Mouse (Mus musculus): ENCODE data around the gene Zbtb18. TPM values are rescaled to one million over a fixed set of nuclear protein-coding genes. Genes with fewer than 3 reads are reported as not detected.
"Not testable (repeated sequence)": the region's sequence is repeated elsewhere in the genome, so short reads cannot be mapped to it uniquely, and the experiment has no call there.

Gene Zbtb18
- polyA plus RNA-seq, 1 experiment from 2014 or later, result 2.1 TPM

DNA sequence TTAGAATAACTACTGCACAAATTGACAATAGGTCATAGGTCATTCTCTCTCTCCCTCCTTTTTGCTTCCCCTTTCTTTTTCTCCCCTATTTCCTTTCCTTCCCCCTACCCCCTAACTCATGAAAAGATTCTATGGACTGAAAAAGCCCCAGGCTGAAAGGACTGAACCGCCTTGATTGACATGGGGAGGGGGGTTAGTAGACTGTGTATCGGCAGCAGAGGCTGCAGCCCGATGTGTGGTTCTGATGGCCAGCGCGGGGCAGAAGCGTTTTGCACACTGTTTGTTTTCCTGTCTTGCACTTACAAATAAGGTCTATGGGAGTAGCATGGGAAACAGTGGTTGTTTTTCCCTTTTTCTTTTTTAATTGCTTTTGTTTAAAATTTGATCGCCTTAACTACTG lies 7.7 kb downstream of the Zbtb18 start:
- not testable (repeated sequence) for H3K27ac ChIP-seq (replicated peaks); H3K27me3 ChIP-seq (replicated peaks; ENCODE audit: low read depth, poor library complexity, severe bottlenecking); H3K9me3 ChIP-seq; DNase-seq (ENCODE audit: low spot score)
- H3K36me3 ChIP-seq (replicated peaks), result peaks cover 20% of the 10 kb centered on the region
- peaks cover 80% of the 10 kb centered on the region for H3K4me1 ChIP-seq
- 0 out of 2 replicates have a peak overlapping the region, but pooled peaks have one; percentile 35 for H3K4me3 ChIP-seq
- WGBS, result 14% methylated on average over 7 of the region's 7 CpGs

DNA sequence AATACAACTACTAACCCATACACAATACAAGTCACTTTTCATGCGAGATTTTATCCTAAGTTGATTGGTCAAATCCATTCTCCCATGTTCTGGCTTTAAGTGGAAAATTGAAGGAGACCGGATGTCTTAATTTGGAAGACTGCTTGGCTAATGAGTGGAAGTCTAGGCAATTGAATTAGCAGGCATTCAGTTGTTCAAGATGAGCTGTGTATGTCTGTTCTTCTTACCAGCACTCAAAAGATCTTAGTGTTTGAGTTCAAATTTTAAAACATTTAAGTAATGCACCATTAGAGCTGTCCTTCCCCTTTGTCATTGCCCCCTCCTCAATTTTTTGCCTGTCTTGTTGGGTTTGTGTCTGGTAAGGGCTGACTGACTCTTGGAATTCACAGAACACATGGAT lies 8.9 kb downstream of the Zbtb18 start:
- Histone ChIP-seq H3K9me3 (no peaks in the 10 kb centered on the region), H3K4me3 (no peak overlapping the region), H3K4me1 (peaks cover 69% of the 10 kb centered on the region), H3K27ac (replicated peaks) (no peak overlapping the region), H3K36me3 (replicated peaks) (peaks cover 20% of the 10 kb centered on the region), H3K27me3 (replicated peaks; ENCODE audit: low read depth, poor library complexity, severe bottlenecking) (no peaks in the 10 kb centered on the region)
- DNase-seq (ENCODE audit: low spot score), result no peak
- WGBS, result 44% methylated on average over 2 of the region's 2 CpGs

DNA sequence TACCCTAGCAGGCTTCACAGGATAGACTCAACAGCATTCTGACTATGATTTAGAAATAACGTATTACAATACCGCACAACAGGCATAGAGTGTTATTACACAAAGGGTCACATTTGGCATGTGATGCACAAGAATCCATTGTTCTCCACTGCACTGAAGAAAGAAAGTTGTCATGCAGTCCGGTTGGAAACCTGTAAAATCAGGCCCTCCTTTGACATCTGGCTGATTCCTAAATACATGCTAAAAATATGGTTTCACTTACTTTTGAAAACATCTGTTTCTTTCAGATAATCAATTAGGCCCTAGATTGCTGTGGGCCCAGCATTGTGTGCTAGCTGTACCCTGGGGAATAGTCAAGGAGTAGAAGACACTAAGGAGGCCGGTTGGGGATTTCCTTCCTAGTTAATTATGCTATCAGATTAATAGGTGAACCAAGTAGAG lies 9.9 kb downstream of the Zbtb18 start:
- Histone ChIP-seq H3K4me1 (peaks cover 63% of the 10 kb centered on the region), H3K27ac (replicated peaks) (peak overlapping the region; percentile 44; the same call in 1 of the 2 replicates), H3K27me3 (replicated peaks; ENCODE audit: low read depth, poor library complexity, severe bottlenecking) (no peaks in the 10 kb centered on the region), H3K36me3 (replicated peaks) (peaks cover 20% of the 10 kb centered on the region), H3K4me3 (no peak overlapping the region), H3K9me3 (no peaks in the 10 kb centered on the region)
- 31% methylated on average over 4 of the region's 4 CpGs for WGBS
- no peak for DNase-seq (ENCODE audit: low spot score)

DNA sequence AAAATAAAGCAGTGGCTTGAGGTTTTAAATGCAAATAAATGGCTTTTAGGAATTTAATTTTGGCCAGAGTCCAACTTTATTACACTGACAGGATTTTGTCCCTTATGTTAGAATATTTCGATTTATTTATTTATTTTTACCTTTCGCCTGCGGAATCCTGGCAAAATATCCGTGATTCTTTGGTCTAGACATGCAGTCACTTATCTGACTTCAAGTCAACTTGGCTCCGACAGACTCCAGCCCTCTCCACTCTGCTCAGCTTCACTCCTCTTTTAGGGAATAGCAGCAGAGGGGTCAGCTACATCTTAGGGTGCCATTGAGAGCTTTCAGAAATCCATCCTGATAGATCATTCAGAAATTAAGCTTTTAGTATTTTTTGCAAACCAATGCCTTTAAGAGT lies 10.8 kb downstream of the Zbtb18 start:
- Histone ChIP-seq H3K9me3 (no peaks in the 10 kb centered on the region), H3K4me3 (no peak overlapping the region), H3K27ac (replicated peaks) (no peak overlapping the region), H3K36me3 (replicated peaks) (peaks cover 10% of the 10 kb centered on the region), H3K27me3 (replicated peaks; ENCODE audit: low read depth, poor library complexity, severe bottlenecking) (no peaks in the 10 kb centered on the region), H3K4me1 (peaks cover 53% of the 10 kb centered on the region)
- no peak for DNase-seq (ENCODE audit: low spot score)
- WGBS, result 67% methylated on average over 5 of the region's 5 CpGs

DNA sequence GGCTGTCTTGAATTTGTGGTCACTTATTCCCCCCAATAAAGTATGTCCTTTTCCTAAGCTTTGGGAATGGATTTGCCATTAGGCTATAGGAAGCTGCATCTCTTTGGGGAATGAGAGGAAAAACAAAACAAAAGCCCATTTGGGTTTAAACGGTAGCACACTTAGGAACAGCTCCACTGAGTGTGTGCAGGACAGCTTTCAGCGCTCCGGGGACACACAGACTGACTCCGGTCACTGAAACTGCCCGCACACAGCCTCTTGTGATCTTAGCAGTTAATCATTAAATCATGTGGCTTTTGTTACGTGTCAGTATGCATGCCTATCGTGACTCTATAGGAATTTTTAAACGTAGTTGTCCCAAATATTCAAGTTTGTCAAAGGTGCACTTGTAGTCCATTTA lies 11.7 kb downstream of the Zbtb18 start:
- WGBS, result 32% methylated on average over 8 of the region's 8 CpGs

DNA sequence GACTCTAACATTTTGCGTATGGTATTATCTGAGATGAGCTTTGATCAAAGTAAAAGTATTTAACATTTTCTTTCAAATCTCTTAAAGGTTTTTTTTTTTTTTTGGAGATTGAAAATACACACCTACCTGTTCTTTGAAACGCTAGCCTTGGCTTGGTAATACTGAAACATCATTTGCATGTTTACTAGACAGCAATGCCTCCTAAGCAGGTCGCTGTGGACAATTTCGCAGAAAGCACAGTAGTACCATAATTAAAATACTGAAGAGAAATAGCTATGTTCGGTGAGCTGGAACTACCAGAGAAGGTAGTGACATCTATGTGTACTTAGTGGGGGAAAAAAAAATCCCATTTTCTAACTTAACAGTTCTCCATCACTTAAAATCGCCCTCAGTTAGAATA lies 12.3 kb downstream of the Zbtb18 start:
- H3K4me1 ChIP-seq, result peaks cover 50% of the 10 kb centered on the region
- no peak overlapping the region for H3K4me3 ChIP-seq
- no peaks in the 10 kb centered on the region for H3K27me3 ChIP-seq (replicated peaks; ENCODE audit: low read depth, poor library complexity, severe bottlenecking)
- H3K9me3 ChIP-seq, result no peaks in the 10 kb centered on the region
- WGBS, result 89% methylated on average over 6 of the region's 6 CpGs
- H3K36me3 ChIP-seq (replicated peaks), result no peaks in the 10 kb centered on the region
- H3K27ac ChIP-seq (replicated peaks), result no peak overlapping the region
- DNase-seq (ENCODE audit: low spot score), result no peak

More for the DNA sequence above, 11.7 kb downstream of the Zbtb18 start:
- no peak overlapping the region for H3K27ac ChIP-seq (replicated peaks)
- no peak overlapping the region for H3K4me3 ChIP-seq
- no peaks in the 10 kb centered on the region for H3K27me3 ChIP-seq (replicated peaks; ENCODE audit: low read depth, poor library complexity, severe bottlenecking)
- H3K36me3 ChIP-seq (replicated peaks), result peaks cover 4% of the 10 kb centered on the region; the same call in 1 of the 2 replicates
- no peaks in the 10 kb centered on the region for H3K9me3 ChIP-seq
- H3K4me1 ChIP-seq, result peaks cover 51% of the 10 kb centered on the region
- no peak for DNase-seq (ENCODE audit: low spot score)

DNA sequence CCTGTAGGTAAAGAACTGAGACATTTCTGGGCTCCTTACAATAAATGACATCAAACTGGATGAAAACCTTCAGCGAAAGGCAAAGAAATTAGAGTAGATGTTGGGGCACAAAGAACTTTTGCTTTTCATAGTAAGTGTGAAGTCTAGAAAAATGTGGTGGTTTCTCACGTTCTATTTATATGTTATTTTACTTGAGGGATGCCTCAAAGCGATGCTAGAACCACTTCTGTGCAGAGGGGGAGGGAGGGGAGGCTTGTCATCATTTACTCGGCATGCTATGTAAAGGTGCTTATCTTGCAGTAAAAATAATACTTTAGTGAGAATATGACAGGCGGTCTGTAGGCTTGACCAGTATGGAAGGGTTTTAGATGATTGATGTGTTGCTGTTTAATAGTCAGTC lies 13.3 kb downstream of the Zbtb18 start:
- Histone ChIP-seq H3K27me3 (replicated peaks; ENCODE audit: low read depth, poor library complexity, severe bottlenecking) (0 out of 2 replicates have a peak, but pooled peaks cover under 1% of the 10 kb centered on the region), H3K9me3 (no peaks in the 10 kb centered on the region), H3K4me3 (no peak overlapping the region), H3K36me3 (replicated peaks) (no peaks in the 10 kb centered on the region), H3K4me1 (peaks cover 49% of the 10 kb centered on the region), H3K27ac (replicated peaks) (no peak overlapping the region)
- 86% methylated on average over 5 of the region's 5 CpGs for WGBS
- DNase-seq (ENCODE audit: low spot score), result no peak

DNA sequence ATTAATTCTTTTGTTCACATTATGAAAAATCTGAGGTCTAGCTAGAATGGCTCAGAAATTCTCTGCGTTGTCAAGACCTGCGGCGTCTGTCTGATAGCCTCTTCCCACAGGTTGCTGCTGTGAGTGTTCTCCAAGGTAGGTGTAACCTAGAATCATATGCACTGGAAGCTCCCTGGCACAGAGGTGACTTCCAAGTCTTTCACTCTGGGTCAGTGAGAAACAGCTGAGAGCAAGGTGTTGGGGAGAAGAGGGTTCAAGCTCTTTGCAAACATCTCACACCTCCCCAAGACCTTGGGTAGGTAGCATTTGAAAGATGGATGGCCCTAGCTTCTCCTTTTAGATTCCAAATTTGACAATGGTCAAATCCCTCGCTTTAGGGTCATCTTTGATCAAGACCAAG lies 14.1 kb downstream of the Zbtb18 start:
- H3K27me3 ChIP-seq (replicated peaks; ENCODE audit: low read depth, poor library complexity, severe bottlenecking), result 0 out of 2 replicates have a peak, but pooled peaks cover 5% of the 10 kb centered on the region
- 92% methylated on average over 4 of the region's 4 CpGs for WGBS
- no peak overlapping the region for H3K4me3 ChIP-seq
- peaks cover 51% of the 10 kb centered on the region for H3K4me1 ChIP-seq
- H3K9me3 ChIP-seq, result no peaks in the 10 kb centered on the region
- H3K36me3 ChIP-seq (replicated peaks), result no peaks in the 10 kb centered on the region
- H3K27ac ChIP-seq (replicated peaks), result no peak overlapping the region
- DNase-seq (ENCODE audit: low spot score), result no peak

DNA sequence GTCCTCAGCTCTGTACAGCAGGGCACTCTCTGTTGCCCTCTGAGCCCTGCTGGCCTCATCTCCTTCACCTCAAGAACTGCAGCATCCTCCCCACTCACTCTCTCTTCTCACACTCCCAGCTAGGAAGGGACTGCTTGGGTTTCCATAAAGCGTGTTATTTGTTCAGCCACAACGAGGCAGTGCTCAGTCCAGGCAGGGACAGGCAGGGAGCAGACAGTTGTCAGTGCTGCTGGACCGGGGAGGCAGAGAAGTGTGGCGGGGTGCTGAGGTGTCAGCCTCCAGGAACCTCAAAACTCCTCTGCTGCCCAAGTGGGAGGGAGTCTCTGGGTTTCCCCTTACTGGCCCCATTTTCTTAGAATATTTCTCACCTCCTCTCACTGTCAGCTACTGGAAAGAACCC lies 14.6 kb downstream of the Zbtb18 start:
- Histone ChIP-seq H3K9me3 (no peaks in the 10 kb centered on the region), H3K27me3 (replicated peaks; ENCODE audit: low read depth, poor library complexity, severe bottlenecking) (0 out of 2 replicates have a peak, but pooled peaks cover 5% of the 10 kb centered on the region), H3K27ac (replicated peaks) (no peak overlapping the region), H3K4me3 (no peak overlapping the region), H3K4me1 (peaks cover 47% of the 10 kb centered on the region), H3K36me3 (replicated peaks) (no peaks in the 10 kb centered on the region)
- WGBS, result 52% methylated on average over 4 of the region's 4 CpGs
- no peak for DNase-seq (ENCODE audit: low spot score)

DNA sequence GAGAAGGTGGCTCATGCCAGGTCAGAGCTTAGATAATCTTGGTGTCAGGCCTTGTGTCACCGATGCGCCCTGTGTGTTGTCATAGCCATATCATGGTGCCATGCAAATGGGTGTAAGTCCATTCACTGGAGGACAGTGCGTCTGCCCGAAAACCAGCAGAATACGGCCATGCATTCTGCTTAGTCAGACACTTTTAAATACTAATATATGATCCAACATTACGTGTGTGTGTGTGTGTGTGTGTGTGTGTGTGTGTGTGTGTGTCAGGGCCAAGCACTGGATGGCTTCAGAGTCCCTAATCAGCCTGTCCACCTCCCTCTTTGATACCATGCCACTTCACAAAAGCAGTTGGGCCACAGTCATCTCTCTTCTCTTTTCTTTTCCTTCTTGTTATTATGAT lies 15.8 kb downstream of the Zbtb18 start:
- Histone ChIP-seq H3K27ac (replicated peaks) (no peak overlapping the region), H3K4me3 (no peak overlapping the region), H3K36me3 (replicated peaks) (no peaks in the 10 kb centered on the region), H3K27me3 (replicated peaks; ENCODE audit: low read depth, poor library complexity, severe bottlenecking) (0 out of 2 replicates have a peak, but pooled peaks cover 5% of the 10 kb centered on the region), H3K4me1 (peaks cover 37% of the 10 kb centered on the region), H3K9me3 (no peaks in the 10 kb centered on the region)
- no peak for DNase-seq (ENCODE audit: low spot score)
- WGBS, result 90% methylated on average over 6 of the region's 6 CpGs

DNA sequence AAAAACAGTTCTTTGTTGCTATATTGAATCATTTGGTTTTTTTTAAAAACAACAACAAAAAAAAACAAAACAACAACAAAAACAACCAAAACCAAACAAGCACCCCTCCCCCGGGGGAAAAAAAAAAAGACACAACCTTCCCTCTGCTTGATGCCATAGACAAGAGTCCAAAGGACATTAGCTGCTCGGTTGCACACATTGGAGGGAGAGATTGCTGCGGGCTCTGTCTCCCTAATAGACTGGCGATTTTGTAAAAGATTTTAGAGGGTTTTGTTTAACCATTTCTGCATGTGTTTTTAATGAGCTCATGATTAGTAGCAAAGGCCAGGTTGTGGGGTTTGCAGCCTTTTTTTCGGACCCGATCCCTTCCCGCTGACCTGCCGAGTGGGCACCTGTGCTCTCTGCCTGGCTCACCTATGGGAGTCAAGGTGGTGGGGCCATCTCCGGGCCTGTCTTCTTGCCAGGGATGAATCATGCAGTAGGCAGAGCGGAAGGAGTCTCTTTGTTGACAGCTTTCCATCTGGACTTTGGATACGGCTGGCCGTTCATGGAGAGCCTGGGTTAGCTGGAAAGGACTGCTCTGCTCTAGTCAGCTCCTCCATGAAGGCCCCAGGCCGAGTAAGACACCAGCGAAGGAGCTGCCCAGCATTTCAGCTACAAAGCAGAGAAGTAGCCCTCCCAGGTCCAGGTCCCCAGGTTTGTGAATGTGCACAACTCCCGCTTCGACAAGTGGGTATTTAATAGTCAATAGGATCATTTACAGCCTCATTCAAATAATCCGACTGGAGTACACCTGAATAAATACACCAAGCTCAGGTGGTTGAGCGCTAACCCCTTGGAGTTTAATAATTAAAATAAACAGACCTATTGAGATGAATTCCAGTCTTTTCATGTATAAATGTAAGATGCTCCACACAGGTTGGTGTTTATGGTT lies 16.6 kb downstream of the Zbtb18 start:
- H3K4me1 ChIP-seq, result peaks cover 29% of the 10 kb centered on the region

DNA sequence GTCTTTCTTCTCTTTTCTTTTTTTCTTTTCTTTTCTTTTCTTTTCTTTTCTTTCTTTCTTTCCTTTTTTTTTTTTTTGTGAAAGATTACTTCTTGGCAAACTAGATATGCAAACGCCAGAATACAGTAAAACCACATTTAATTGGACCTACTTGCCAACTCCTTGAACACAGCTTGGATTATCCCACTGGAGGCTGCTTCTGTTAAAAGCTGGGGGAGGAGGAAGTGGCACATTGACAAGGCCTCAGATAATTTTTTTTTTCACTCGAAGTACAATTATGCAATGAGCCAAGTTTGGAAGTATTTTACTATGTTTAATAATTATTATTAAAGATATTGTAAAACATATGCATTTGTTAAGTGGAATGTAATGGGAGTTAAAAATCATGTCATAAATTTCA lies 17.4 kb downstream of the Zbtb18 start:
- no peak overlapping the region for H3K4me3 ChIP-seq
- no peaks in the 10 kb centered on the region for H3K9me3 ChIP-seq
- 0 out of 2 replicates have a peak, but pooled peaks cover 5% of the 10 kb centered on the region for H3K27me3 ChIP-seq (replicated peaks; ENCODE audit: low read depth, poor library complexity, severe bottlenecking)
- 76% methylated on average over 2 of the region's 2 CpGs for WGBS
- no peak for DNase-seq (ENCODE audit: low spot score)
- H3K36me3 ChIP-seq (replicated peaks), result no peaks in the 10 kb centered on the region
- H3K27ac ChIP-seq (replicated peaks), result no peak overlapping the region
- H3K4me1 ChIP-seq, result peaks cover 25% of the 10 kb centered on the region

More for the DNA sequence above, 16.6 kb downstream of the Zbtb18 start:
- 0 out of 2 replicates have a peak, but pooled peaks cover 5% of the 10 kb centered on the region for H3K27me3 ChIP-seq (replicated peaks; ENCODE audit: low read depth, poor library complexity, severe bottlenecking)
- H3K9me3 ChIP-seq, result no peaks in the 10 kb centered on the region
- H3K27ac ChIP-seq (replicated peaks), result no peak overlapping the region
- no peaks in the 10 kb centered on the region for H3K36me3 ChIP-seq (replicated peaks)
- WGBS, result 58% methylated on average over 18 of the region's 18 CpGs
- no peak overlapping the region for H3K4me3 ChIP-seq
- DNase-seq (ENCODE audit: low spot score), result peak; percentile 20

DNA sequence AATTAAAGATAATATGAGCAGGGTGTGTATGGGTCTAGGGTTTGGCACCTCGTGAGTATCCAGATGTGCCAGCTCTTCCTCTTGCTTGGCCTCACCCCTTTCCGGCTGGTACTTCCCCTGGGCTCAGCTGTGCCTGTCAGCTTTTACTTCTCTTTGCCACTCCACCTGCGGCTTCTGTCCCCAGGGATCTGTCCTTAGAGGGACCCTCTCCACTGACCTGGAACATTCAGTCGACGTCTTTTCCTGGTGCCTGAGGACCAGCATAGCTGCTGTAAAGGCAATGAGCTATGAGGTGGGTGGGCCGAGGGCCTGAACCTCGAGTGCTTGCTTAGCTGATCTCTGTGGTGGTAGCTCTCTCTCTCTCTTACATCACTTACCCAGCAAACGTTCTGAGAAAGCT lies 25.0 kb downstream of the Zbtb18 start:
- H3K36me3 ChIP-seq (replicated peaks), result no peaks in the 10 kb centered on the region
- DNase-seq (ENCODE audit: low spot score), result no peak
- H3K27me3 ChIP-seq (replicated peaks; ENCODE audit: low read depth, poor library complexity, severe bottlenecking), result 0 out of 2 replicates have a peak, but pooled peaks cover 5% of the 10 kb centered on the region
- 77% methylated on average over 8 of the region's 8 CpGs for WGBS
- H3K27ac ChIP-seq (replicated peaks), result no peak overlapping the region
- H3K9me3 ChIP-seq, result no peaks in the 10 kb centered on the region
- no peaks in the 10 kb centered on the region for H3K4me1 ChIP-seq
- H3K4me3 ChIP-seq, result no peak overlapping the region

All from embryonic facial prominence, embryonic 10.5 days (tissue).